Mouse (Mus musculus) heart, adult 2 months (tissue): ENCODE measurements at regions not wholly inside any gene's neighbourhood (a gene's known extent, or its start where the extent isn't known, plus 50 kb on each side); places are given as distances from the start of the nearest gene placed in this dataset.

Source experiments
- DNase-seq, 2 experiments: peaks; one replicate each; pipeline ENCODE4 v3.0.0; 2021
- H3K27ac ChIP-seq: fragments of 200-600 bp; 2 replicates; pipeline ENCODE4 v1.8.1; 2022
- H3K27me3 ChIP-seq: fragments of 200-500 bp; 2 replicates; pipeline ENCODE4 v1.6.1; 2012; ENCODE audit warnings: mild to moderate bottlenecking, low read length, inconsistent platforms, mixed read lengths; ENCODE audit not compliant: control insufficient read depth, insufficient read depth
- H3K36me3 ChIP-seq: fragments of 200-500 bp; 2 replicates; pipeline ENCODE4 v1.6.1; 2012; ENCODE audit warnings: low read length, inconsistent platforms; ENCODE audit not compliant: control insufficient read depth, insufficient read depth
- H3K4me1 ChIP-seq: fragments of 200-500 bp; 2 replicates; pipeline ENCODE4 v1.6.1; 2011; ENCODE audit warnings: low read length; ENCODE audit not compliant: control insufficient read depth, insufficient read depth
- H3K4me3 ChIP-seq: fragments of 200-600 bp; 2 replicates; pipeline ENCODE4 v1.8.1; 2022
- H3K79me2 ChIP-seq: fragments of 200-500 bp; replicated peaks from 2 replicates; pipeline ENCODE4 v1.6.1; 2012; ENCODE audit warnings: mild to moderate bottlenecking, inconsistent platforms, low read length, moderate library complexity, mixed read lengths; ENCODE audit not compliant: control insufficient read depth, insufficient read depth
- H3K9ac ChIP-seq: fragments of 200-500 bp; 2 replicates; pipeline ENCODE4 v1.6.1; 2012; ENCODE audit warnings: low read depth, mild to moderate bottlenecking, control low read depth, inconsistent platforms, low read length, mixed read lengths
- CTCF ChIP-seq: fragments of 200-600 bp; IDR thresholded peaks from 2 replicates; pipeline ENCODE4 v1.8.1; 2022; ENCODE audit warnings: antibody characterized with exemption, mild to moderate bottlenecking, moderate library complexity
- EP300 ChIP-seq: fragments of 200-500 bp; IDR thresholded peaks from 2 replicates; pipeline ENCODE4 v1.6.1; 2011; ENCODE audit warnings: low read depth, low read length, control low read depth; ENCODE audit not compliant: insufficient read depth
- POLR2A ChIP-seq: fragments of 200-500 bp; IDR thresholded peaks from 2 replicates; pipeline ENCODE4 v1.6.1; 2011; ENCODE audit warnings: mild to moderate bottlenecking, low read depth, low read length, control low read depth; ENCODE audit not compliant: insufficient read depth
- WGBS: fragments of 180-500 bp; shearing (Covaris S2); methylation state at CpG from one replicate; pipeline ENCODE4 v1.1.7; 2018; 5-methylcytosine and 5-hydroxymethylcytosine counted together
- intact Hi-C: fragments of 180-260 bp; cut with DNase I; formaldehyde crosslinking; loops from one replicate; pipeline ENCODE4 v1.15.1; 2025

GRCm38 (mm10) chr9:92097806-92098205 lies 94.9 kb upstream of the Plscr5 start:
- Histone ChIP-seq H3K27me3 (no peaks in the 10 kb centered on the region), H3K9ac (no peak overlapping the region), H3K4me3 (no peak overlapping the region), H3K36me3 (no peaks in the 10 kb centered on the region), H3K27ac (no peak overlapping the region), H3K4me1 (no peaks in the 10 kb centered on the region), H3K79me2 (no peaks in the 10 kb centered on the region)
- TF ChIP-seq CTCF (no peak), EP300 (no peak), POLR2A (no peak)
- 69% methylated on average over 2 of the region's 2 CpGs for WGBS
- DNase-seq, result no peak
- intact Hi-C loops, result no loop called here

GRCm38 (mm10) chr9:92129504-92129903 lies 63.2 kb upstream of the Plscr5 start:
- intact Hi-C loops, result no loop called here

GRCm38 (mm10) chr9:92130445-92130844 lies 62.3 kb upstream of the Plscr5 start:
- Histone ChIP-seq H3K27me3 (no peaks in the 10 kb centered on the region), H3K4me1 (no peaks in the 10 kb centered on the region), H3K4me3 (no peak overlapping the region), H3K27ac (no peak overlapping the region), H3K9ac (no peak overlapping the region), H3K36me3 (no peaks in the 10 kb centered on the region), H3K79me2 (no peaks in the 10 kb centered on the region)
- intact Hi-C loops, result no loop called here
- no peak for TF ChIP-seq CTCF
- no peak for TF ChIP-seq POLR2A
- TF ChIP-seq EP300, result no peak
- no peak for DNase-seq
- 27% methylated on average over 1 of the region's 1 CpGs for WGBS

More at GRCm38 (mm10) chr9:92129504-92129903, 63.2 kb upstream of the Plscr5 start:
- H3K27ac ChIP-seq, result no peak overlapping the region
- no peak overlapping the region for H3K4me3 ChIP-seq
- no peaks in the 10 kb centered on the region for H3K27me3 ChIP-seq
- no peaks in the 10 kb centered on the region for H3K36me3 ChIP-seq
- H3K4me1 ChIP-seq, result no peaks in the 10 kb centered on the region
- TF ChIP-seq CTCF (no peak), POLR2A (no peak), EP300 (no peak)
- no peak for DNase-seq
- 81% methylated on average over 3 of the region's 3 CpGs for WGBS
- no peak overlapping the region for H3K9ac ChIP-seq
- H3K79me2 ChIP-seq, result no peaks in the 10 kb centered on the region

- no peaks in the 10 kb centered on the region for H3K79me2 ChIP-seq
- no peaks in the 10 kb centered on the region for H3K36me3 ChIP-seq
- 63% methylated on average over 9 of the region's 9 CpGs for WGBS
- no peak overlapping the region for H3K27ac ChIP-seq
- no peaks in the 10 kb centered on the region for H3K27me3 ChIP-seq
- no peaks in the 10 kb centered on the region for H3K4me1 ChIP-seq
- no peak overlapping the region for H3K4me3 ChIP-seq
- intact Hi-C loops, result no loop called here
- no peak overlapping the region for H3K9ac ChIP-seq
- TF ChIP-seq POLR2A (no peak), CTCF (no peak)
- no peak for DNase-seq
Observed at GRCm38 (mm10) chr9:92132440-92132839, 60.3 kb upstream of the Plscr5 start.

GRCm38 (mm10) chr9:92141924-92142323 lies 50.8 kb upstream of the Plscr5 start:
- H3K4me3 ChIP-seq, result no peak overlapping the region
- no peak overlapping the region for H3K27ac ChIP-seq
- H3K4me1 ChIP-seq, result no peaks in the 10 kb centered on the region
- H3K79me2 ChIP-seq, result no peaks in the 10 kb centered on the region
- H3K27me3 ChIP-seq, result no peaks in the 10 kb centered on the region
- no peak for TF ChIP-seq CTCF
- WGBS, result 77% methylated on average over 4 of the region's 4 CpGs
- no peak overlapping the region for H3K9ac ChIP-seq
- intact Hi-C loops, result loop anchor here (10.0 kb wide), 1 partner anchor 733 kb away; no protein-coding TSS in a partner anchor
- DNase-seq, result no peak
- no peaks in the 10 kb centered on the region for H3K36me3 ChIP-seq
